Mouse (Mus musculus) brain, embryonic 14.5 days (tissue): ENCODE results near the gene Avp.

Source experiments
- CTCF ChIP-seq: fragments of 200-500 bp; IDR thresholded peaks from 2 replicates; pipeline ENCODE4 v1.5.1; 2012; ENCODE audit warnings: inconsistent platforms, mild to moderate bottlenecking, moderate library complexity, borderline replicate concordance; ENCODE audit not compliant: insufficient read depth, insufficient read length; ENCODE audit errors: extremely low read depth
- POLR2A ChIP-seq: fragments of 200-500 bp; IDR thresholded peaks from 2 replicates; pipeline ENCODE4 v1.6.1; 2012; ENCODE audit warnings: mild to moderate bottlenecking, inconsistent platforms, borderline replicate concordance; ENCODE audit not compliant: poor library complexity, insufficient read depth, insufficient read length, severe bottlenecking; ENCODE audit errors: extremely low read depth

DNA sequence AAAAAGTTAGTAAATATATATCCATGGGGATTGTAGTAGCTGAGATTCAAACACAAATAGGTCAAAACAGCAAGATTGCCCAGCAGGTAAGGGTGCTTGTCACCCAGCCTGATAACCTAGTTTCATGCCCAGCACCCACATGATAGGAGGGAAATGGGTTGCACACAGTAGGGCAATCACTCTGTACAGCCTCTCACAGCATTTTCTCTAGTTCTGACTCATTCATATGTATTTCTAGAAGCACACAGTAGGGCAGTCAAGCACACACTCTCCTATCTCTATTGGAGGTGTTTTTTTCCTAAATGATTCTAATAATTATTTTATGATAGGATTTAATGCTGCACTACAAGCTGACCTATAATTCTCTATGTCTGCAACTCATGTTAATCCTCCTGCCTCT lies 12.4 kb downstream of the Avp start:
- TF ChIP-seq POLR2A, result no peak
- TF ChIP-seq CTCF, result no peak
